Mouse (Mus musculus): ENCODE measurements around the gene Csrnp1. TPM values are rescaled to one million over a fixed set of nuclear protein-coding genes. Genes with fewer than 3 reads are reported as not detected.
A peak's percentile ranks its signal among the peaks of the same experiment; 100 is the strongest.

Gene Csrnp1
- polyA plus RNA-seq, 1 experiment from 2014 or later = 0.67 TPM

DNA sequence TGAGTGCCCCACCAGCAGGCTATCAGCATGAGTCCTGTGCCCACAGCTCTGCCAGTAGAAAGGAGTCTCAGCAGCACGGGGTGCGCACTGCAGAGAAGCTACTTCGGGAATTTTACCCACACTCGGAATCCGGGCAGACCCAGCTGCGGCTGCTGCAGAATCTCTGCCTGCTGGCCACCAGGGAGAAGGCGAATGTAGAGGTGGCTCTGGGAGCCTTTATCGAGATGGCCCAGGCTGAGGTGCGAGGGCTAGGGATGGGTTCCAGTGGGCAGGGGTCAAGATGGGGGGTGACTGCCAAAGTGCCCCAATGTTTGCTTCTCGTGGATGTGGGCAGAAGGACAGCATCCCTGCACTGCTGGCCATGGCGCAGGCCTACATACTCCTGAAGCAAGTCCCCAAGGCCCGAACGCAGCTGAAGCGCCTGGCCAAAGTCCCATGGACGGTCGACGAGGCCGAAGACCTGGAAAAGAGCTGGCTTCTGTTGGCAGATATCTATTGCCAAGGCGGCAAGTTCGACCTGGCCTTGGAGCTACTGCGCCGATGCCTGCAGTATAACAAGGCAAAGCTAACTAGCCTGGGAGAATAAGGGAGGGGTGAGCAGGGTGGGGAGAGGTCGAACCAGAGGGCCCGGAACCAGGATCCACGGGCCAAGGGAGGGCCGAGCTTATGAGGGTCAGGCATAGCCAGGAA lies 18.1 kb downstream of the Csrnp1 start:
- no peak for DNase-seq (ENCODE audit: low spot score, missing footprints)
- ATAC-seq (ENCODE audit: low FRiP score) = no peak
- no peaks in the 10 kb centered on the region for H3K27me3 ChIP-seq (ENCODE audit: control insufficient read depth, insufficient read depth, low read length)
- H3K4me3 ChIP-seq (ENCODE audit: low read depth, low read length) = no peak overlapping the region
- peaks cover 3% of the 10 kb centered on the region; the same call in 1 of the 2 replicates for H3K4me1 ChIP-seq (ENCODE audit: control insufficient read depth, insufficient read depth, low read length)
- H3K36me3 ChIP-seq (ENCODE audit: control insufficient read depth, insufficient read depth, low read length) = no peaks in the 10 kb centered on the region
- H3K9me3 ChIP-seq (ENCODE audit: control insufficient read depth, low read length) = no peaks in the 10 kb centered on the region
- WGBS = 86% methylated on average over 26 of the region's 26 CpGs
- no peak overlapping the region for H3K4me2 ChIP-seq
- H3K9ac ChIP-seq (ENCODE audit: low read length) = no peak overlapping the region
- H3K27ac ChIP-seq (ENCODE audit: low read depth, low read length) = no peak overlapping the region

DNA sequence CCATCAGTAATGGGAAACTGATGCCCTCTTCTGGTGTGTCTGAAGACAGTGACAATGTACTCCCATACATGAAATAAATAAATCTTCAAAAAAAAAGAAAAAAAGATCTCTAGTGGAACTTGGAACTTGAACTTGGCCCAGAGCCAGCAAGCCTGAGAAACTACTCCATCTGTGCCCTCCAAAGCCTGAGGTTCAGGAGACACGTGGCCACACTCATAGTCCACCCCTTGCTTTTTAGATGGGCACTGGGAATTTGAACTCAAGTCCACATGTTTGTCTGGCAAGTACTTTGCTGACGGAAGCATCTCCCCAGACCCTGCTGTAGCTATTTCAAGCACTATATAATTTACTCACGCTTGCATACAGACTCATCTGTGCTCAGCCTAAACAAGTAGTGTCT lies 19.3 kb downstream of the Csrnp1 start:
- no peaks in the 10 kb centered on the region for H3K27me3 ChIP-seq (ENCODE audit: control insufficient read depth, insufficient read depth, low read length)
- no peak overlapping the region for H3K4me2 ChIP-seq
- no peaks in the 10 kb centered on the region for H3K9me3 ChIP-seq (ENCODE audit: control insufficient read depth, low read length)
- ATAC-seq (ENCODE audit: low FRiP score) (no peak), DNase-seq (ENCODE audit: low spot score, missing footprints) (peak; percentile 47)
- no peak overlapping the region for H3K27ac ChIP-seq (ENCODE audit: low read depth, low read length)
- H3K4me3 ChIP-seq (ENCODE audit: low read depth, low read length) = no peak overlapping the region
- no peak overlapping the region for H3K9ac ChIP-seq (ENCODE audit: low read length)
- no peaks in the 10 kb centered on the region for H3K36me3 ChIP-seq (ENCODE audit: control insufficient read depth, insufficient read depth, low read length)
- H3K4me1 ChIP-seq (ENCODE audit: control insufficient read depth, insufficient read depth, low read length) = peaks cover 3% of the 10 kb centered on the region; the same call in 1 of the 2 replicates
- 85% methylated on average over 3 of the region's 3 CpGs for WGBS

DNA sequence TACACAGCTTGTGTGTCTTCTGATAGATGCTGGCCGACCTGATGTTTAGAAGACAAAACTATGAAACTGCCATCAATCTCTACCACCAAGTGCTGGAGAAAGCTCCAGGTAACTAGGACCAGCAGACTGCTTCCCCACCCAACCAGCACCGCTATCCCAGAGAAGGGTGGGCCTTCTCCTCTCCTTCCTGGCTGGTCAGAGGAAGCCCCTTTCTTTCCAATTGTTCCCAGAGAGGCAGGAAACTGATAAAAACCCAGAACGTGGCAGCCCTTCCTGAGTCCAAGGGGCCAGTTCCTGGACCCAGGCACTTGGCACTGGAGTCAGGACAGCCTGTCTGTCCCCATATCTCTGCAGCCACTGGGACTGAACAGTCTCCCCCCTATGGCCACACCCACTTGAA lies 20.3 kb downstream of the Csrnp1 start:
- H3K4me1 ChIP-seq (ENCODE audit: control insufficient read depth, insufficient read depth, low read length) = peaks cover 3% of the 10 kb centered on the region; the same call in 1 of the 2 replicates
- no peak overlapping the region for H3K27ac ChIP-seq (ENCODE audit: low read depth, low read length)
- no peaks in the 10 kb centered on the region for H3K9me3 ChIP-seq (ENCODE audit: control insufficient read depth, low read length)
- no peak overlapping the region for H3K9ac ChIP-seq (ENCODE audit: low read length)
- 69% methylated on average over 3 of the region's 3 CpGs for WGBS
- ATAC-seq (ENCODE audit: low FRiP score) = no peak
- no peak overlapping the region for H3K4me3 ChIP-seq (ENCODE audit: low read depth, low read length)
- H3K36me3 ChIP-seq (ENCODE audit: control insufficient read depth, insufficient read depth, low read length) = no peaks in the 10 kb centered on the region
- no peak overlapping the region for H3K4me2 ChIP-seq
- peak; percentile 53 for DNase-seq (ENCODE audit: low spot score, missing footprints)
- H3K27me3 ChIP-seq (ENCODE audit: control insufficient read depth, insufficient read depth, low read length) = no peaks in the 10 kb centered on the region

DNA sequence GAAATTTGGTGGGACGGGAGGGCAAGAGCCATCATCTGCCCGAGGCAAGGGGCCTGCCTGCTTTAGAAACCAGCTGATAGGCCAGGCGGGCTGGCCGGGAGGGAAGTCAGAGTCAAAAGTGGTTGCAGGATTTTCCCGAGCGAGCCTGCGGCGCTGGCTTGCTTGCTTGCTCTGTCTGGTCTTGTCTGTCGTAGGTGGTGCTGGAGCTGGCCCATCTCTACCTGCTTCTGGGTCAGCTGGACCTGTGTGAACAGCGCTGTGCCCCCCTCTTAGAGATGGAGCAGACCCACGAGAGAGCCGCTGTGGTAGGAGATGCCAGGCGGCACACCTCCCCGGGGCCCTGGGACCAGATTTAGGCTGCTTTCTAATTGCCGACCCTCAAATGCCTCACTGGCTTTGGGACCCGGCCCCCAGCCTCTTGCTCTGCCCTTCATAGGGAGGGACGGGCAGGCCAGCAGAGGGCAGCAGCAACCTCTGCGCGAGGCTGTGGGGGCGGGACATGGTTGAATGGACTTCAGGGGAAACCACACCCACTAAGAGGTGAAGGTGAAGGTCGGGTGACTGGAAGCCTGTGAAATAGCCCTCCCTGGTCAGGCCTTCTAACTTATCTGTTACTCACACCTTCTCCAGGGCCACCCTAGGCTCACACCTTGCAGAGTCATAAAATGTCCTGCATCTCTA lies 21.3 kb downstream of the Csrnp1 start:
- Histone ChIP-seq H3K4me2 (peak overlapping the region; percentile 28; the same call in 1 of the 2 replicates), H3K4me3 (ENCODE audit: low read depth, low read length) (no peak overlapping the region), H3K9ac (ENCODE audit: low read length) (peak overlapping the region; percentile 36; the same call in 1 of the 2 replicates), H3K27me3 (ENCODE audit: control insufficient read depth, insufficient read depth, low read length) (no peaks in the 10 kb centered on the region), H3K4me1 (ENCODE audit: control insufficient read depth, insufficient read depth, low read length) (peaks cover 3% of the 10 kb centered on the region; the same call in 1 of the 2 replicates), H3K36me3 (ENCODE audit: control insufficient read depth, insufficient read depth, low read length) (no peaks in the 10 kb centered on the region), H3K27ac (ENCODE audit: low read depth, low read length) (no peak overlapping the region), H3K9me3 (ENCODE audit: control insufficient read depth, low read length) (no peaks in the 10 kb centered on the region)
- ATAC-seq (ENCODE audit: low FRiP score) (peak; percentile 76), DNase-seq (ENCODE audit: low spot score, missing footprints) (peak; percentile 93)
- 11% methylated on average over 21 of the region's 21 CpGs for WGBS

DNA sequence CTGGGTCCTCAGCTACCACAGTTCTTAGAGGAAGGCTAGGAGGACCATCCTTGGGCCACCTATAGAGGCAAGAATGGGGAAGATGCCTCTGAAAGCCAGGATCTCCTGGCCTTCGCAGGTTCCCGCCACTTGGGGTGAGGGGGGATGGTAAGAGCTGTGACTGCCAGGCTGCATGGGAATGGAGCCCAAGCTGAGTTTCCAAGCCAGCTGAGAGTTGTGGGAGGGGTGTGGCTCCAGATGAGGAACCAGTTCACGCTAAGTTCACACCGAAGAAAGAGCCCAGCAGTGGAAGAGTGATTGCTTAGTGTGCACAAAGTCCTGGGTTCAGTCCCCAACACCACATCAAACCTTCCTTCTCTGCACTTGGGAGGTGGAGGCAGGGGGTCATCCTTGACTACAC lies 22.2 kb downstream of the Csrnp1 start:
- no peaks in the 10 kb centered on the region for H3K36me3 ChIP-seq (ENCODE audit: control insufficient read depth, insufficient read depth, low read length)
- WGBS = 82% methylated on average over 4 of the region's 4 CpGs
- no peaks in the 10 kb centered on the region for H3K9me3 ChIP-seq (ENCODE audit: control insufficient read depth, low read length)
- peaks cover 3% of the 10 kb centered on the region; the same call in 1 of the 2 replicates for H3K4me1 ChIP-seq (ENCODE audit: control insufficient read depth, insufficient read depth, low read length)
- ATAC-seq (ENCODE audit: low FRiP score) (no peak), DNase-seq (ENCODE audit: low spot score, missing footprints) (peak; percentile 14)
- no peak overlapping the region for H3K4me2 ChIP-seq
- no peak overlapping the region for H3K27ac ChIP-seq (ENCODE audit: low read depth, low read length)
- H3K9ac ChIP-seq (ENCODE audit: low read length) = no peak overlapping the region
- no peak overlapping the region for H3K4me3 ChIP-seq (ENCODE audit: low read depth, low read length)
- H3K27me3 ChIP-seq (ENCODE audit: control insufficient read depth, insufficient read depth, low read length) = no peaks in the 10 kb centered on the region

DNA sequence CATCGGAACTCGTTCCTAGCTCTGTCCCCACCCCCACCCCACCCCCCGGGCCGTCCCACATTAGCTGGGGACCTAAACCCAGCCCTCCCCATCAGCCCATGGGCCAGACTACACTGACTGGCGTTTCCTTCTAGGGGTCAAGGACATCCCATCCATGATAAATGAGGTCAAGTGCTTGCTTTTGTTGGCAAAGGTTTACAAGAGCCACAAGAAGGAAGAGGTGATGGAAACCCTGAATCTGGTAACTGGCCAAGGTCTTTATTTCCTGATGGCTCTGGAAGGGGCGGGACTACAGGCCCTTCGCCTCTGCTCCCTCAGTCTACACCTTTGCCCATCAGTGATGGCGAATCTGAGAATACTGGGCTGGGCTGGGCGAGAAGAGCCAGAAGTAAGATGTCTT lies 25.6 kb downstream of the Csrnp1 start:
- no peak overlapping the region for H3K4me2 ChIP-seq
- DNase-seq (ENCODE audit: low spot score, missing footprints) = no peak
- 80% methylated on average over 9 of the region's 9 CpGs for WGBS
- no peak for ATAC-seq (ENCODE audit: low FRiP score)
- no peaks in the 10 kb centered on the region for H3K9me3 ChIP-seq (ENCODE audit: control insufficient read depth, low read length)
- no peaks in the 10 kb centered on the region for H3K36me3 ChIP-seq (ENCODE audit: control insufficient read depth, insufficient read depth, low read length)
- H3K27me3 ChIP-seq (ENCODE audit: control insufficient read depth, insufficient read depth, low read length) = no peaks in the 10 kb centered on the region
- peaks cover 3% of the 10 kb centered on the region; the same call in 1 of the 2 replicates for H3K4me1 ChIP-seq (ENCODE audit: control insufficient read depth, insufficient read depth, low read length)
- H3K9ac ChIP-seq (ENCODE audit: low read length) = no peak overlapping the region
- no peak overlapping the region for H3K27ac ChIP-seq (ENCODE audit: low read depth, low read length)
- H3K4me3 ChIP-seq (ENCODE audit: low read depth, low read length) = no peak overlapping the region

DNA sequence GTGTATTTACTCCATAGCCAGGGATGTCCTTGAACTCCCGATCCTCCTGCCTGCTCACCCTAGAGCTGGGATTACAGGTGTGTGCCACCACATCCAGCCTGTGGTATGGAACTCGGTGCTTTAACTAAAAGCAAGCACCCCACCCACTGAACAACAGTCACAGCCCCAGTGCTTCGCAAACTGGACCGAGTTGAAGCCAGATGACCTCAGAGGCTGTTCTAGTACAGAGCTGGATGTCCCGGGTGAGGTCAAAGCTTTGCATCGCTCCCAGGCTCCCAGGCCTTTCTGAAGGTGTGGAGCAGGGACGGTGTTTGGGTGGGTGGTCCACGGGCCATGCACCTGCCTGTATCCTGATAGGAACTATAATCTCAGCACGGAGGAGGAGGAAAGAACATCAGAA lies 33.1 kb downstream of the Csrnp1 start:
- H3K27ac ChIP-seq (ENCODE audit: low read depth, low read length) = no peak overlapping the region
- no peaks in the 10 kb centered on the region for H3K4me1 ChIP-seq (ENCODE audit: control insufficient read depth, insufficient read depth, low read length)
- peak; percentile 73 for DNase-seq (ENCODE audit: low spot score, missing footprints)
- H3K27me3 ChIP-seq (ENCODE audit: control insufficient read depth, insufficient read depth, low read length) = no peaks in the 10 kb centered on the region
- no peak overlapping the region for H3K9ac ChIP-seq (ENCODE audit: low read length)
- no peak for ATAC-seq (ENCODE audit: low FRiP score)
- H3K36me3 ChIP-seq (ENCODE audit: control insufficient read depth, insufficient read depth, low read length) = no peaks in the 10 kb centered on the region
- no peak overlapping the region for H3K4me3 ChIP-seq (ENCODE audit: low read depth, low read length)
- WGBS = 88% methylated on average over 9 of the region's 9 CpGs
- no peak overlapping the region for H3K4me2 ChIP-seq
- no peaks in the 10 kb centered on the region for H3K9me3 ChIP-seq (ENCODE audit: control insufficient read depth, low read length)

DNA sequence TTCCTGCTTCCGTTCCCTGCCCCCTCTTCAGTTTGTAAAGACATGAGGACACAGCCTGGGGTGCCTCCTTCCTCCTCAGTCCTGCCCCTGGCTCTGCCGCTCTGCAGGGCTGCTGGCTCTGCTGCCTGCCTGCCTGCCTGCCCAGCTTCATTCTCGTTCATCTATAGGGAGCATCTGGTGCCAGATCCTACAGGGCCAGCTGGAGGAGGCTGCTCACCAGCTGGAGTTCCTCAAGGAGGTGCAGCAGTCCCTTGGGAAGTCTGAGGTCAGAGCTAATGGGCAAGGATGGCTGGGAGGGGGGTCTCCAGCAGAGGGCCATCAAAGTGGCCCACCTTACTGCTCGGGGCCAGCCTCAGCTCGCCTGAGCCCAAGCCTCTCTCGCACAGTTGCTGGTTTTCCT lies 34.0 kb downstream of the Csrnp1 start:
- H3K4me1 ChIP-seq (ENCODE audit: control insufficient read depth, insufficient read depth, low read length) = no peaks in the 10 kb centered on the region
- no peaks in the 10 kb centered on the region for H3K36me3 ChIP-seq (ENCODE audit: control insufficient read depth, insufficient read depth, low read length)
- no peak overlapping the region for H3K27ac ChIP-seq (ENCODE audit: low read depth, low read length)
- H3K9me3 ChIP-seq (ENCODE audit: control insufficient read depth, low read length) = no peaks in the 10 kb centered on the region
- DNase-seq (ENCODE audit: low spot score, missing footprints) (no peak), ATAC-seq (ENCODE audit: low FRiP score) (no peak)
- no peak overlapping the region for H3K4me3 ChIP-seq (ENCODE audit: low read depth, low read length)
- WGBS = 53% methylated on average over 6 of the region's 6 CpGs
- H3K4me2 ChIP-seq = no peak overlapping the region
- no peaks in the 10 kb centered on the region for H3K27me3 ChIP-seq (ENCODE audit: control insufficient read depth, insufficient read depth, low read length)
- H3K9ac ChIP-seq (ENCODE audit: low read length) = no peak overlapping the region

DNA sequence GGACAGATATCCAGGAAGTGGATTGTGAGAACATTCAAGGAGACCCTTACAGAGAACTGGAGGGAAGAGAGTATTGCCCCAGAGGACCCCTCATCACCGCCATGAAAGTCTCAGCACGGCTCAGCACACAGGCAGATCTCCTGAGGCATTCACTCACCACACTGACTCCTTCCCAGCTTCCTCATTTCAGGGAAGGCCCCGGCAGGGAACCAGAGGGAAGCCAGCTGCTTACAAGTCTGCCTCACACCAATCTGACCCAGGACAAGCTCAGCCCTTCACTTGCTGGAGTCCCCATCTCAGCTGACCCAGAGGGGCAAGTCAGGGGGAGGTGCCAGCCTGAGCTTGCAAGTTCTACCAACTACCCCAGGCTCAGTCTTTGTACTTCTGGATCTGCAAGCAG lies 35.7 kb downstream of the Csrnp1 start:
- no peaks in the 10 kb centered on the region for H3K36me3 ChIP-seq (ENCODE audit: control insufficient read depth, insufficient read depth, low read length)
- H3K27ac ChIP-seq (ENCODE audit: low read depth, low read length) = no peak overlapping the region
- DNase-seq (ENCODE audit: low spot score, missing footprints) (peak; percentile 57), ATAC-seq (ENCODE audit: low FRiP score) (no peak)
- 67% methylated on average over 3 of the region's 3 CpGs for WGBS
- no peaks in the 10 kb centered on the region for H3K4me1 ChIP-seq (ENCODE audit: control insufficient read depth, insufficient read depth, low read length)
- H3K9ac ChIP-seq (ENCODE audit: low read length) = no peak overlapping the region
- H3K4me2 ChIP-seq = no peak overlapping the region
- H3K4me3 ChIP-seq (ENCODE audit: low read depth, low read length) = no peak overlapping the region
- H3K9me3 ChIP-seq (ENCODE audit: control insufficient read depth, low read length) = no peaks in the 10 kb centered on the region
- no peaks in the 10 kb centered on the region for H3K27me3 ChIP-seq (ENCODE audit: control insufficient read depth, insufficient read depth, low read length)
